Mouse (Mus musculus): ENCODE results near the gene Gm10645. TPM values are rescaled to one million over a fixed set of nuclear protein-coding genes. Genes with fewer than 3 reads are reported as not detected.
A peak's percentile ranks its signal among the peaks of the same experiment; 100 is the strongest.

Gm10645 gene
- 1 to 10 TPM in 1 of 2 experiments, under 1 TPM in 1; 0.88 to 1.2 TPM for total RNA-seq (2021)
- long read RNA-seq, experiment 1, partial matches to known transcripts = 0 of 2 reads
- long read RNA-seq, experiment 1, other reads (novel, unspliced or antisense) = 0 of 2 reads
- long read RNA-seq, experiment 2, partial matches to known transcripts = 0 of 3 reads
- long read RNA-seq, experiment 2, other reads (novel, unspliced or antisense) = 0 of 3 reads

- intact Hi-C loops (cut with DNase I) = no loop called here
These were observed at the start of gene Gm10645 for GRCm38 (mm10) chr8:83165931-83166867. TSS of gene Gm10645 (minus strand) at chr8:83166170.

GRCm38 (mm10) chr8:83215065-83215464, 49.1 kb upstream of the Gm10645 start:
- intact Hi-C loops (cut with DNase I) = no loop called here
- DNase-seq (ENCODE audit: low spot score in 2 of 2) = no peak

More at GRCm38 (mm10) chr8:83165931-83166867, at the start of gene Gm10645:
- DNase-seq (ENCODE audit: low spot score in 2 of 2) = peak; percentile 58 to 61

GRCm38 (mm10) chr8:83210676-83211075, 44.7 kb upstream of the Gm10645 start:
- DNase-seq (ENCODE audit: low spot score in 2 of 2) = no peak
- intact Hi-C loops (cut with DNase I) = no loop called here

GRCm38 (mm10) chr8:83209581-83209980, 43.6 kb upstream of the Gm10645 start:
- no peak for DNase-seq (ENCODE audit: low spot score in 2 of 2)
- intact Hi-C loops (cut with DNase I) = no loop called here

- intact Hi-C loops (cut with DNase I) = no loop called here
- peak; percentile 37 to 62 for DNase-seq (ENCODE audit: low spot score in 2 of 2)
These were observed 39.9 kb upstream of the Gm10645 start for GRCm38 (mm10) chr8:83205907-83206306.

GRCm38 (mm10) chr8:83202946-83203345, 37.0 kb upstream of the Gm10645 start:
- intact Hi-C loops (cut with DNase I) = no loop called here
- DNase-seq (ENCODE audit: low spot score in 2 of 2) = no peak

- peak; percentile 39 to 70 for DNase-seq (ENCODE audit: low spot score in 2 of 2)
- intact Hi-C loops (cut with DNase I) = no loop called here
These were observed 34.5 kb upstream of the Gm10645 start for GRCm38 (mm10) chr8:83200191-83201177.

GRCm38 (mm10) chr8:83199715-83200114, 33.7 kb upstream of the Gm10645 start:
- intact Hi-C loops (cut with DNase I) = no loop called here
- DNase-seq (ENCODE audit: low spot score in 2 of 2) = no peak

- intact Hi-C loops (cut with DNase I) = no loop called here
- peak; percentile 52 to 67 for DNase-seq (ENCODE audit: low spot score in 2 of 2)
These were observed 30.1 kb upstream of the Gm10645 start for GRCm38 (mm10) chr8:83196088-83196487.

GRCm38 (mm10) chr8:83189538-83190095, 23.6 kb upstream of the Gm10645 start:
- intact Hi-C loops (cut with DNase I) = no loop called here
- DNase-seq (ENCODE audit: low spot score in 2 of 2) = no peak

- no peak for DNase-seq (ENCODE audit: low spot score in 2 of 2)
- intact Hi-C loops (cut with DNase I) = no loop called here
These were observed 21.5 kb upstream of the Gm10645 start for GRCm38 (mm10) chr8:83187363-83187962.

GRCm38 (mm10) chr8:83186376-83186775, 20.4 kb upstream of the Gm10645 start:
- no peak for DNase-seq (ENCODE audit: low spot score in 2 of 2)
- intact Hi-C loops (cut with DNase I) = no loop called here

- intact Hi-C loops (cut with DNase I) = no loop called here
- no peak for DNase-seq (ENCODE audit: low spot score in 2 of 2)
These were observed 16.8 kb upstream of the Gm10645 start for GRCm38 (mm10) chr8:83182784-83183183.

- intact Hi-C loops (cut with DNase I) = no loop called here
These were observed 16.0 kb upstream of the Gm10645 start for GRCm38 (mm10) chr8:83181851-83182482.

GRCm38 (mm10) chr8:83178228-83178742, 12.3 kb upstream of the Gm10645 start:
- intact Hi-C loops (cut with DNase I) = no loop called here
- DNase-seq (ENCODE audit: low spot score in 2 of 2) = no peak

More at GRCm38 (mm10) chr8:83181851-83182482, 16.0 kb upstream of the Gm10645 start:
- DNase-seq (ENCODE audit: low spot score in 2 of 2) = no peak

- no peak for DNase-seq (ENCODE audit: low spot score in 2 of 2)
- intact Hi-C loops (cut with DNase I) = no loop called here
These were observed 11.6 kb upstream of the Gm10645 start for GRCm38 (mm10) chr8:83177317-83178195.

- no peak for DNase-seq (ENCODE audit: low spot score in 2 of 2)
- intact Hi-C loops (cut with DNase I) = no loop called here
These were observed 10.8 kb upstream of the Gm10645 start for GRCm38 (mm10) chr8:83176785-83177184.
